Mouse (Mus musculus): ENCODE results near the gene Cdipt.
A peak's percentile ranks its signal among the peaks of the same experiment; 100 is the strongest.

Gene Cdipt

GRCm38 (mm10) chr7:126975893-126975949 lies at the start of gene Cdipt:
Gene Cdipt (plus strand): TSS chr7:126975914.
- DNase-seq (ENCODE audit: low spot score) = no peak

- DNase-seq (ENCODE audit: low spot score) = no peak
Measured at GRCm38 (mm10) chr7:126926299-126926698, 49.4 kb upstream of the Cdipt start.

- DNase-seq (ENCODE audit: low spot score) = peak; percentile 94
Measured at GRCm38 (mm10) chr7:126928384-126929037, 47.2 kb upstream of the Cdipt start, which contains the start of gene Kctd13. Gene Kctd13 (plus strand): TSS chr7:126928879.

- no peak for DNase-seq (ENCODE audit: low spot score)
Measured at GRCm38 (mm10) chr7:126929046-126929445, 46.7 kb upstream of the Cdipt start.

- DNase-seq (ENCODE audit: low spot score) = no peak
Measured at GRCm38 (mm10) chr7:126932652-126933051, 43.1 kb upstream of the Cdipt start.

- DNase-seq (ENCODE audit: low spot score) = no peak
Measured at GRCm38 (mm10) chr7:126941171-126941570, 34.5 kb upstream of the Cdipt start.

GRCm38 (mm10) chr7:126941801-126942200 lies 33.9 kb upstream of the Cdipt start:
- no peak for DNase-seq (ENCODE audit: low spot score)

- peak; percentile 39 for DNase-seq (ENCODE audit: low spot score)
Measured at GRCm38 (mm10) chr7:126946530-126946929, 29.2 kb upstream of the Cdipt start.

GRCm38 (mm10) chr7:126948626-126949025 lies 27.1 kb upstream of the Cdipt start:
- DNase-seq (ENCODE audit: low spot score) = no peak

- no peak for DNase-seq (ENCODE audit: low spot score)
Measured at GRCm38 (mm10) chr7:126949403-126949792, 26.3 kb upstream of the Cdipt start, which contains the start of gene Asphd1. Gene Asphd1 (minus strand): TSS chr7:126949582.

GRCm38 (mm10) chr7:126949793-126950646 lies 25.7 kb upstream of the Cdipt start, which contains the start of gene Sez6l2:
Gene Sez6l2 (plus strand): TSS chr7:126950563.
- DNase-seq (ENCODE audit: low spot score) = peak; percentile 77

GRCm38 (mm10) chr7:126950647-126951615 lies 24.8 kb upstream of the Cdipt start:
- DNase-seq (ENCODE audit: low spot score) = no peak

GRCm38 (mm10) chr7:126951741-126952140 lies 24.0 kb upstream of the Cdipt start:
- no peak for DNase-seq (ENCODE audit: low spot score)

- DNase-seq (ENCODE audit: low spot score) = no peak
Measured at GRCm38 (mm10) chr7:126952646-126953045, 23.1 kb upstream of the Cdipt start.

- no peak for DNase-seq (ENCODE audit: low spot score)
Measured at GRCm38 (mm10) chr7:126955125-126955524, 20.6 kb upstream of the Cdipt start.

GRCm38 (mm10) chr7:126959780-126960179 lies 15.9 kb upstream of the Cdipt start:
- DNase-seq (ENCODE audit: low spot score) = no peak

- no peak for DNase-seq (ENCODE audit: low spot score)
Measured at GRCm38 (mm10) chr7:126961095-126961494, 14.6 kb upstream of the Cdipt start.

- DNase-seq (ENCODE audit: low spot score) = no peak
Measured at GRCm38 (mm10) chr7:126961965-126962364, 13.7 kb upstream of the Cdipt start.

GRCm38 (mm10) chr7:126963548-126964286 lies 12.0 kb upstream of the Cdipt start:
- no peak for DNase-seq (ENCODE audit: low spot score)

GRCm38 (mm10) chr7:126965568-126965967 lies 10.1 kb upstream of the Cdipt start:
- no peak for DNase-seq (ENCODE audit: low spot score)

GRCm38 (mm10) chr7:126967361-126967760 lies 8.4 kb upstream of the Cdipt start:
- no peak for DNase-seq (ENCODE audit: low spot score)

- no peak for DNase-seq (ENCODE audit: low spot score)
Measured at GRCm38 (mm10) chr7:126975493-126975892, 221 bp upstream of the Cdipt start.
